Mouse (Mus musculus): ENCODE results near the gene H2afj.

Gene H2afj

DNA sequence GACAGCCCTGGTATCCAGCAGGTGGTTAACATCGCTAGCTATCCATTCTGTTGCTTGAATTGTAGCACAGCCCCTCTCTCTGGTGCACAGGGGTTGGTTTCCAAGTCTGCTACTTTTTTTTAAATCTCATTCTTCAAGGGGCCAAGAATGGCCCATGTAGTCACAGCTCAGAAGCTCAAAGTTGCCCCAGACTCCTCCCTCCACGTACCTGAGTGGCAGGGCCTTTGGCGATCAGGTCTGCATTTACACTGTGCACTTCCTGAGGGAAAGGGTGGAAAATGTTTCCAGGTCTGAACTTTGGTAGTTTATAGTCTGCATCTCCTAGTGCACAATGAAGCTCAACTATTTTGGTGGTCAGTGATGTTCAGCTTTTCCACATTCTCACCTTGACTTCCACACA, 39.2 kb downstream of the H2afj start:
- DNase-seq (ENCODE audit: low read depth, low spot score): no peak

DNA sequence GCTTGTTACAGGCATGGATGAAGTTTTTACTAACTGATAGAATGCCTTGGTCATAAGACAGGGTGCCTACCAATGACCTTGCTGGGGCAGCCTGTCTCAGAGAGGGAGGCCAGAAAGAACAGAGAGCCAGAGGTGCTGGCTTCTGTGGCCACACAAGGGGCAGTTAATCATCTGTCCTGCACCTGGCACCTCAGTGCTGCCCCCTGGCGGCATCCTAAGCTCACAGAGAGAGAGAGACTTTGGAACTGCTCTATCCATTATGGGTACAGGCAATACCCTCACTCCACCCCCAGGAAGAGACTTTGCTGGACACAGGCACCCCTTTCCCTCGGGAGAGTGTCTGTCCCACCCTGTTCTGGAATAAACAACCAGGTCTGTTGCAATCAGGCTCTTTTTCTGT, 39.7 kb downstream of the H2afj start:
- DNase-seq (ENCODE audit: low read depth, low spot score): peak; percentile 74

DNA sequence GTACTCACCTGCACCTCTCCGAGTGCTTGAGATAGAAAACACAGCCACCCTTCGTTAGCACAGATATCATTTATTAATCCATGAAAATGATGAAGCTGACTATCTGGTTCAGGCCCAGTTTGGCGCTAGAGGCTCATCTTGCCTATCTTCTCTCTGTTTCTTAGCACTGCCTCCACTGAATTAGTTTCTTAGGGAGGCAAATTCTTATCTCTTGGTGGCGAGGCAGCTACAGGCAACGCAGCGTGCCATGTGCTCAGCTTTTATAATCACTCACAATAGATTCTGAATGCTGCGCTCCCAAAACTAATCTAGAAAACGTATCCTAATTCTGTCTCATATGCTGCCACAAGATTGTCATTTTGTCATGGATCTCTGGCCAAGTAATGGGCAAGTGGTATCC, 40.4 kb downstream of the H2afj start:
- DNase-seq (ENCODE audit: low read depth, low spot score): no peak

DNA sequence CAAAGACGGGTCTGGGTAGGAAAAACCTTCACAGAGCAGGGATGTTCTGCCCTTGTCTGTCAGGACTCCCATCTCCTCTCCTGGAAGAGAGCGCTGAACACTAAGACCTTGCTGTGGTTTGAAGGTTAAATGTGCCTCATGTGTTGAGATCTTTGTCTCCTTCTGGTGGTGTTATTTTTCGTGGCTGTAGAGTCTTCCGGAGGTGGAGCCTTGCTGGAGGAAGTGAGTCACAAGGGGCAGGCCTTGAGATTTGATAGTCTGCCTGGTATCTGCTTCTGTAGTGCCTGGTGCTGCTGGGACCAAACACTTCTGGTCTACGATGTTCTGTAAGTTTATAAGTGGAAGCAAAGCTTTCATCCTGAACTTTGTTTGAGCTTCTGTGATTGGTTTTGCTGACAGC, 40.9 kb downstream of the H2afj start:
- no peak for DNase-seq (ENCODE audit: low read depth, low spot score)

DNA sequence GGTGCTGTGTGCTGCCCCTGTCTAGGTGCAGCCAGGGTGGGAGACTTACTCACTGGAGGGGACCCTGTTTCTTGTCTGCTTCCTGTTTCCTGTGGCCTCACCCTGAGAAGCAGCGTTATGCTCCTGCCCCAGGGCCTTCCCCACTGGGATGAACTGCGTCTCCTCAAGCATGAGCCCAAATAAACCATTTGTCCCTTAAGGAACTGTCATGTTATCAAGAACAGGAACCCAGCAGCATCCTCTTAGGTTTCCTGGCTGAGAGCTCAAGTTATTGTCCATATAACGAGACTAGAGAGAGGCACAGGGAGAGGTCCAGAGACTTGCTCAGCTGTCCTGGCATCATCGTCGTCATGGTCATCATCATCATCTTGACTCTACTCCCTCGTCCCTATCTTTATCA, 42.2 kb downstream of the H2afj start:
- DNase-seq (ENCODE audit: low read depth, low spot score): no peak

DNA sequence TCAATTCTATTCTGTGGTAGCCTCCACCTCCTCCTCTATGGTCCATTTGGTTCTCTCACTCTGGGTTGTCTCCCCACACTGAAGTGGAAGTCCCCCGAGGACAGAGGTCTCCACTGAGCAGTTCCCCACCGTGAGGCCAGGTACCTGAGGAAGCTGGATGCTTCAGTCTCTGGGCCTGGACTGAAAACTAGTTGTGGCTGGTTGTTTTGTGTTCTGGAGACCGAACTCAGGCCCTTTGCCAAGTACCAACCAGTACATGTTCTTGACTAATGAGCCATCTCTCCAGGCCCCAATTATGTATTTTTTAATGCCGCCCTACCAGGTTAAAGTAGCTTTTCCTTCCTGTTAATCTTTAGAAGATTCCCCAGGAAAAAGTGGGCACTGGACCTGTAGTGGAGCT, 44.3 kb downstream of the H2afj start:
- no peak for DNase-seq (ENCODE audit: low read depth, low spot score)

DNA sequence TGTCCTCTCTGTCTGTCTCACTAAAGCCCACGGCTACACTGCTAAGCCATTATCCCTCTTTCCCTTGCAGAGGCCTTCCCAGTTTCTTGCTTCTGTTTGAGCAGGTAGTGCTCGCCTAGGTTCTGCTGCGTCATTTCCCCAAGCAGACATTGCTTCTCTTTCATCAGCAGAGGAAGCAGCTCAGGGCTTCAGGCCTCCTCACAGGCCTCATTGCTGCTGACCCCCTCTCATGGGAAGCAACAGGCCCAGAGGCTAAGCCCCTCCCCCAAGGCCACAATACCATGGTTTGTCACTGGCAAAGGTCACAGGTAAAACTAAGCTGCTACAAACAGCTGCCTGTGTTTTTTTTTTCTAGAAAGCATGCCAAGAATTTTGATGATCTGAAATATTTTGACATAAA, 44.7 kb downstream of the H2afj start:
- no peak for DNase-seq (ENCODE audit: low read depth, low spot score)

DNA sequence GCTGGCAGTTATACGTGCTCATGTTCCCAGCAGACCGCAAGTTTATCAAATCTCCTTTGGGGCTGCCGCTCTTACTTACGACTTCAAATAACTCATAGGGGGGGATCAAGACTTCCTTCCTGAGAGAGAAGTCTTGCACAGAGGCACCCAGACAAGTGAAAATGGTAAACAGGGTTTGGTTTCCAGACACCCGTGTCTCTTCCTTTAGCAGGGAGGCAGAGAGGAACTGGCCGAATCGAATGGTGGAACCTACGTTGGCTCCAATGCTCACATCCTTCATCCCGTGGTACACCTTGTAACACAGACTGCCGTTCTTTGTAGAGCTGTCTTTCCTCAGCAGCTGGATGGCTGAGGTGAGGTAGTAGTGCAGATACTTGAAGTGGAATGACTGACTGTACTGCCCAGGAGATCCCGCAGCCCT, 46.3 kb downstream of the H2afj start:
- DNase-seq (ENCODE audit: low read depth, low spot score): no peak

DNA sequence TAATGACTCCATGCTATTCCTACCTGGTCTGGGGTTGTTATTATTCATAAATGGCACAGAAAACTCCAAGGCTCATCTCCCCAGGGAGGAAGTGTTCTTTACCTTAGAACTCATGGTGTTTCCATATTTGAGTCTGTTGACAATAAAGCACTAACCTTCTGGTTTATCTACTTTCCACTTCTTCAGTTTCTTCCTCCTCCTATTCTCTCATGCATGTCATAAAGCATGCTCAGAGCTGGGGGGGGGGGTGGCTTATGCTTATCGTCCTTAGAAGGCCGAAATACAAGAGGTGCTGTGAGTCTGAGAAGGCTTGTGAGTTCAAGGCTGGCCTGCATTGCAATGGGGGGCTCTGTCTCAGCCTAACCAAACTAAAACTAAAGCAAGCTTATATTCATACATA, 47.1 kb downstream of the H2afj start:
- peak; percentile 68 for DNase-seq (ENCODE audit: low read depth, low spot score)

DNA sequence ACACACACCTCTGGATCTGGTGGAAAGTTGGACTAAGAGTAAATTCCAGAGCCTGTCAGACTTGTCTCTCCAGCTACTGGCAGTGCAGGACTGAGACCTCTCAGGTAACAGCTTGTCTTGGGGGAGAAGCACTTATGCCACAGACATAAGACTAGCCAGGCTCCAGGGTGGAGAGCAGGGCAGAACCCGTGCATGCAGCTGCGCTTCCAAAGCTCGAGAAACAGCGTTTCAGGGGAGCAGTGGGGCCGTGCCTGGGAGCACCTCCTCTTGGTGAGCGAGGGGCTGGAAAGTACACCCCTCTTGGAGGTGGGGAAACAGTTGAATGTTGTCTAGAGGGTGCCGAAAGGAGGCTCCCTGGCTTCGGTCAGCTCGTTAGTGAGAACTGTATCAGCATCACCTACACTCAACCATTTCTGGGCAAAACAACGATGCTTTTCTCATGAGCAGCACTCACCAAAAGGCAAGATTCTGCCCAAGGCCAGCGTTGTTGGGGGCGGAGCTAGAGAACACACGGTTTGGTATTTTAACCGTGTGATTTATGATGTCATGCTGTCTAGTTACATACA, 48.1 kb downstream of the H2afj start:
- DNase-seq (ENCODE audit: low read depth, low spot score): no peak

DNA sequence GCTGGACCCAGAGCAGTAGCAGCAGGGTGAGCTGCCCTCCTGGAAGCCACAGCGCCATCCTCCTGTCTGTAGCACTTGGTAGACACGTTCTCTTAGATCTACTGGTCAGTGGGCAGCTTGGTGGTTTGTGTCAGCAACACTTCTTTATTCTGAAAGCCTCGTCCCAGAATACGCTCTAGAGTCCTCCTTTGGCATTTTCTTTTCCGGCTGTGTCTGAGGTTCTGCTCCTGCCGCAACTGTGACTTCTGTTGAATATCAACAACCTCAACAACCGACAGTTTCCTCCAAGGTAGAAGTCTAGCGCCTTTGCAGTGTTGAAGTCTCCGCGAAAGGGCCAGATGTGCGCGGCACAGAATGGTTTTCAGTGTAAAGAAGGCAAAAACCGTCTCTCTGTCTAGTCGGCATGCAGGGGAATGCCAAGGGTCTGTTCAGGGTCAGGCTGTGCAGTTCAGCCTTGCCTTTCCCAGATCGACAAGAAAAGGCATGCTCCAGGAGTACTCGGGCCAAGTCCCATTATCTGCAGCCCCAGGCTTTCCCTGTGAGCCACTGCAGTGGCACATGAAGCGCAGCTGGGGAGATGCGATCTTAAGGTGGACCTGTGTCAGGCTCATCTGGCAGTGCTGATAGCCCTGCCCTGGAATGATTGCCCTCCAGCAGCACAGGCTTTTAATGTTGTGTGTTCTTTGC, 49.3 kb downstream of the H2afj start, which contains the start of gene Art4:
TSS of gene Art4 (minus strand) at position 548 of the 687 bp plus-strand sequence.
- no peak for DNase-seq (ENCODE audit: low read depth, low spot score)

DNA sequence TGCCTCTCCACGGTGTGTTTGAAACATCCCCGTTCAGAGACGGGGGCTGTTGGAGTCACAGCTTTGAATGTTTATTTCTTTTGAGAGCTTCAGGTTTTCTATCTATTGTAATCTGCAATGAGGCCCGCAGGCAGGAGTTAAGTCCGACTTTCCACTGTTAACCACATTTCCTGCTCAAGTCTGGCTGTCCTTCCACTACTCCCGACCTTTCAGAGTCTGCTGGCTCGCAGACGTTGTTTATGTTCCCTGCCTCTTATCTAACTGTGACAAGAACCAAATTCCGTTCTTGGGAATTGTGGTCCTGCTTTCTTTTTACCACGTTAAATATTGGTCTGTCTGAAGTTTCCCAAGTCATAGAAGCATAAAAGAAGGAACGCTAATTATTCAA, 49.8 kb downstream of the H2afj start:
- DNase-seq (ENCODE audit: low read depth, low spot score): no peak

DNA sequence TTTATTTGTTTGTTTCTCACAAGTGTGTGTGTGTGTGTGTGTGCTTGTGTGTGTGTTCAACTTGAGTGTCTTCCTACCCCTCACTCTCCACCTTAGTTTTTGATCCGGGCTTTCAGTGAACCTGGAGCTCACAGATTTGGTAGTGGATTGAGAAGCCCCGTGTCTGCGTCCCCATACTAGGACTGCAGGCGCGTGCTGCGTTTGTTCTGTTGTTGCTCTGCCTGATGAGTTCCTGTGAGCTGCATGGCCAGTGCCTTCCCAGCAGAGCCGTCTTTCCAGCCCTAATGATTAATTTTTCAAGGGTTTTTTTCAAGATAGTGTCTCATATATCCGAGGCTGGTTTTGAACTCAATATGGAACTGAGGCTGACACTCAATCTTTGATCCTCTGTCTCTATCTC, 50.4 kb downstream of the H2afj start:
- DNase-seq (ENCODE audit: low read depth, low spot score): no peak
